Mouse (Mus musculus): ENCODE data around the gene Tbce.

- TF ChIP-seq POLR2A (IDR thresholded peaks at IDR 0.05; ENCODE audit: low read depth, low read length) (no peak), CTCF (IDR thresholded peaks at IDR 0.05; ENCODE audit: extremely low read depth, insufficient read depth, insufficient read length, insufficient replicate concordance) (no peak)
Measured at GRCm38 (mm10) chr13:13983523-13983922, 55.9 kb downstream of the Tbce start.

Measured in spleen, adult 2 months (tissue).